Mouse (Mus musculus): ENCODE results near the gene 1500011B03Rik. TPM values are rescaled to one million over a fixed set of nuclear protein-coding genes. Genes with fewer than 3 reads are reported as not detected.

1500011B03Rik gene
- polyA plus RNA-seq, 1 experiment from 2014 or later: 271 TPM

DNA sequence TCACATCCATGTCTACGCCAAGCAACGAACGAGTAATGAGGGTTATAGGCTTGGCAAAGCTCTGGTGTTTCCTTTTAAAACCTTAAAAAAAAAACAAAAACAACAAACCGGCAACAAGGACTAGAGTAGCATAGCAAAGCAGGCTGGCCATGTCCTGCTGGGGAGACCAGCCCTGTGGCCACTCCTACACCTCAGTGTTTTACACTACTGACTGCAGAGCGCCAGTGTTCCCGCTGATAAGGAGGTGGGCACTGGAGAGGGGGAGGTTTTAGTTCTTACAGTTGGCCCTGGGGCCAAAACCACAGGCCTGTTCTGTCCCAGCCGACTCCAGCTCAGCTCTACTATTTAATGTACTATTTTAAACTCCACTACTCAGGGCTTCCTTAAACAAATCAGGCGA lies 15.8 kb downstream of the 1500011B03Rik start:
- no peak overlapping the region for H3K9ac ChIP-seq
- H3K27me3 ChIP-seq (replicated peaks): no peaks in the 10 kb centered on the region
- peaks cover 30% of the 10 kb centered on the region for H3K36me3 ChIP-seq (replicated peaks)
- H3K4me3 ChIP-seq: no peak overlapping the region
- H3K4me2 ChIP-seq: no peak overlapping the region
- H3K4me1 ChIP-seq: peaks cover 35% of the 10 kb centered on the region
- WGBS: 29% methylated on average over 8 of the region's 8 CpGs
- no peaks in the 10 kb centered on the region for H3K9me3 ChIP-seq
- peak overlapping the region; percentile 31; the same call in 1 of the 2 replicates for H3K27ac ChIP-seq
- ATAC-seq (replicated peaks): 0 out of 2 replicates have a peak, but pooled peaks have one; percentile 15

GRCm38 (mm10) chr5:114807063-114807462 lies 16.2 kb downstream of the 1500011B03Rik start:
- Histone ChIP-seq H3K4me1 (peaks cover 31% of the 10 kb centered on the region), H3K36me3 (replicated peaks) (peaks cover 33% of the 10 kb centered on the region), H3K4me2 (no peak overlapping the region), H3K4me3 (no peak overlapping the region), H3K27ac (peak overlapping the region; percentile 31), H3K9ac (no peak overlapping the region), H3K27me3 (replicated peaks) (no peaks in the 10 kb centered on the region), H3K9me3 (no peaks in the 10 kb centered on the region)
- WGBS: 38% methylated on average over 9 of the region's 9 CpGs
- ATAC-seq (replicated peaks): no peak

DNA sequence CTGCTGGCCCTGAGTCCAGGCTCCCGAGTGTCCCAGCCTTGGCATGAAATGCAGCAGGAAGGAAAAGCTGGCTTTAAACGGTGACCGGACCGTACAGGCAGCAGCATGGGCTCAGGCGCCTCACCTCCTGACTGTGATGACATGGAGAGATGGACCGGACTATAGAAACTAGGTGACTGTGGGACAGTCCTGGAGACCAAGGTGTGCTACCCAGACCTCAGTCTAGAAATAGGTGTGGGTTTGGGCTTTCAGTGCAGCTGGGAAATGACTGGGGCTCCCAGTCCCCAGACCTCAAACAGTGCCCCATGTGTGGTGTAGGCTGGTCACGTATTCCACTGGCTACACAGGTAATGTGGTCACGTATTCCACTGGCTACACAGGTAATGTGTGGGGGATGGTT lies 16.6 kb downstream of the 1500011B03Rik start:
- Histone ChIP-seq H3K27me3 (replicated peaks) (no peaks in the 10 kb centered on the region), H3K9ac (no peak overlapping the region), H3K4me1 (peaks cover 26% of the 10 kb centered on the region), H3K36me3 (replicated peaks) (peaks cover 36% of the 10 kb centered on the region), H3K4me2 (no peak overlapping the region), H3K9me3 (no peaks in the 10 kb centered on the region), H3K4me3 (no peak overlapping the region), H3K27ac (peak overlapping the region; percentile 31; the same call in 1 of the 2 replicates)
- no peak for ATAC-seq (replicated peaks)
- WGBS: 83% methylated on average over 8 of the region's 8 CpGs

DNA sequence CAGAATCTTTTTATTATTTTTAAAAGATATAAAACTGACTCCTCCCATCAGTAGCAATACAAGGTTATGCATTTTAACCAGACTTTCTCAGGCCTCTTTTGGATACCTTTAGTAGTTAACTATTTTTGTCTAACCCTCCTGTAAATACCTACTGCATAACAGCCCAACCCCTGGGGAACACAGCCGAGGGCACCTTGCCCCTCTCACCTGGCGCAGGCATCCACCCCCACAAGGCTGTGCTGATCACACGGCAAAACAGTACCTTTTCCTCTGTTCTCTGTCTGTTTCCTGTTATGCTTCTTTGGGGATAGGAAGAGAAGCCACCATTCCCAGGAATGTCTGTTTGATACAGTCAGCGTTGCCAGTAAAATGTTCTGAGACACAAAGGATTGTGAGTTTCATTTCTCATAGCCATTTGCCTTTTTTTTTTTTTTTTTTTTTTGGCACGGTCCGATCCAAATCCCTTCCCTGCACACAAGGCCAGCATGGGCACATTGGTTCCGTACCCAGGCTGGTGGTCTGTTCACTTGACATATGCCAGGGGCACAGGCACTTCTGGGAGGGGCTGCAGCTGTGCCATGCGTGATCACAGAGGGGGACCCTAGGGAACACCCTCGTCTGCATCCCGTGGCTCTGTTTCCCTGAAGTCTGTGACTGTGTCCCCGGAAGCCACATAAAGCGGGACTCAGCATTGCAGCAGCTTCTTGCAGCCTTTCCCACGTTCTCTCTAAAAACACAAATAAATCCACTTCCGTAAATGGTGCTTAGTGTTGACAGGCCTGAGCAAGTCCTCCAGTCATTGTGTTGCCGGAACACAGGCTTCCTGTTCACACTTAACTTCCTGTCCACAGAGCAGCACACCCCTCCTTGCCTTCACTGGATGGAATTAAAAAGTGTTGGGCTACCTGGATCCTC lies 17.6 kb downstream of the 1500011B03Rik start:
- H3K9me3 ChIP-seq: no peaks in the 10 kb centered on the region
- no peaks in the 10 kb centered on the region for H3K27me3 ChIP-seq (replicated peaks)
- 79% methylated on average over 15 of the region's 15 CpGs for WGBS
- H3K9ac ChIP-seq: no peak overlapping the region
- H3K4me1 ChIP-seq: peaks cover 17% of the 10 kb centered on the region
- H3K4me3 ChIP-seq: no peak overlapping the region
- peak overlapping the region; percentile 31; the same call in 1 of the 2 replicates for H3K27ac ChIP-seq
- H3K36me3 ChIP-seq (replicated peaks): peaks cover 40% of the 10 kb centered on the region
- no peak overlapping the region for H3K4me2 ChIP-seq
- no peak for ATAC-seq (replicated peaks)

GRCm38 (mm10) chr5:114804958-114805357 lies 18.3 kb downstream of the 1500011B03Rik start:
- Histone ChIP-seq H3K27me3 (replicated peaks) (no peaks in the 10 kb centered on the region), H3K4me1 (peaks cover 14% of the 10 kb centered on the region), H3K36me3 (replicated peaks) (peaks cover 47% of the 10 kb centered on the region), H3K9ac (no peak overlapping the region), H3K4me3 (no peak overlapping the region), H3K9me3 (no peaks in the 10 kb centered on the region), H3K27ac (no peak overlapping the region), H3K4me2 (no peak overlapping the region)
- ATAC-seq (replicated peaks): no peak
- 23% methylated on average over 3 of the region's 3 CpGs for WGBS

DNA sequence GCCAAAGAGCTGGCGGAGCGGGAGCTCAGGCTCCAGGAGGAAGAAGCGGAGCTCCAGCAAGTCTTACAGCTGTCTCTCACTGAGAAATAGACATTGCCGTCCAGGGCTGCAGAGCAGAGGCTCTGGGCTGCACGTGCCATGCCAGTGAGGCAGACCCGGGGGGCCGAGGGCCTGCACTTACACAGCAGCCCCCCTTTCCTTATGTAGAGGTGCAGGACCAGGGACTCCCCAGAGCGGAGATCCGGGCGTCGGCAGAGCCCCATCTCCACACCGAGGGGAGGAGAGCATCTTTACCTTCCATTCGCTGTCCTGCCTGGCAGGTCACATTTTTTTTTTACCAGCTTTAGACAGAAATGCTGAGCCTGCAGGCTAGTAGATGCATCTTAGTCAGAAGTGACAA lies 18.9 kb downstream of the 1500011B03Rik start:
- peaks cover 8% of the 10 kb centered on the region for H3K4me1 ChIP-seq
- no peak overlapping the region for H3K4me2 ChIP-seq
- H3K4me3 ChIP-seq: no peak overlapping the region
- 78% methylated on average over 13 of the region's 13 CpGs for WGBS
- no peak for ATAC-seq (replicated peaks)
- no peak overlapping the region for H3K27ac ChIP-seq
- H3K27me3 ChIP-seq (replicated peaks): no peaks in the 10 kb centered on the region
- H3K9ac ChIP-seq: no peak overlapping the region
- no peaks in the 10 kb centered on the region for H3K9me3 ChIP-seq
- peaks cover 53% of the 10 kb centered on the region for H3K36me3 ChIP-seq (replicated peaks)

DNA sequence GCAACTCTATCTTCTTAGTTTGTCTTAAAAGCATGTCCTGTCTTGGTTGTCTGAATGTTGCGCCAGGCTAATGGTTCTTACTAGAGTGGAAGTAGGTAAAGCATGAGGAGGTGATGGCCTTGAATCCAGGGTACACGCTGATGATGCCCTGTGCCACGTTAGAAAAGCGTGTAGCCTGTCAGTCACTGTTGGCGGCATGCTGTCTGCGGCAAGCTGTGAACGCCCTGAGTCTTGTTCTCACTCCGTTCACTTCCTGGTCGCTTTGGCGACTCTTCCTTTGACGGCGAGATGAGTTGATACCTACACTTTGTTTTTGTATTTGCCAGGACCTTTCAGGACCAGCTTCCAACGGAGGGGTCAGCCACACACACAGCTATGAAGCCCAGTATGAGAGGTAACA lies 20.0 kb downstream of the 1500011B03Rik start:
- 89% methylated on average over 13 of the region's 13 CpGs for WGBS

GRCm38 (mm10) chr5:114801841-114802240 lies 21.4 kb downstream of the 1500011B03Rik start:
- H3K27ac ChIP-seq: no peak overlapping the region
- H3K36me3 ChIP-seq (replicated peaks): peaks cover 58% of the 10 kb centered on the region
- 82% methylated on average over 6 of the region's 6 CpGs for WGBS
- H3K27me3 ChIP-seq (replicated peaks): no peaks in the 10 kb centered on the region
- H3K9ac ChIP-seq: no peak overlapping the region
- H3K4me2 ChIP-seq: no peak overlapping the region
- H3K4me3 ChIP-seq: no peak overlapping the region
- no peaks in the 10 kb centered on the region for H3K9me3 ChIP-seq
- no peak for ATAC-seq (replicated peaks)
- H3K4me1 ChIP-seq: no peaks in the 10 kb centered on the region; the same call in 1 of the 2 replicates

More for the DNA sequence above, 20.0 kb downstream of the 1500011B03Rik start:
- no peaks in the 10 kb centered on the region for H3K9me3 ChIP-seq
- H3K36me3 ChIP-seq (replicated peaks): peaks cover 60% of the 10 kb centered on the region
- no peak overlapping the region for H3K4me2 ChIP-seq
- no peak overlapping the region for H3K27ac ChIP-seq
- H3K9ac ChIP-seq: no peak overlapping the region
- ATAC-seq (replicated peaks): no peak
- H3K4me3 ChIP-seq: no peak overlapping the region
- peaks cover 8% of the 10 kb centered on the region for H3K4me1 ChIP-seq
- H3K27me3 ChIP-seq (replicated peaks): no peaks in the 10 kb centered on the region

GRCm38 (mm10) chr5:114801049-114801448 lies 22.2 kb downstream of the 1500011B03Rik start:
- 25% methylated on average over 8 of the region's 8 CpGs for WGBS

GRCm38 (mm10) chr5:114799848-114800247 lies 23.4 kb downstream of the 1500011B03Rik start:
- no peaks in the 10 kb centered on the region for H3K27me3 ChIP-seq (replicated peaks)
- H3K4me3 ChIP-seq: no peak overlapping the region
- H3K9ac ChIP-seq: no peak overlapping the region
- H3K9me3 ChIP-seq: no peaks in the 10 kb centered on the region
- H3K4me1 ChIP-seq: peaks cover 18% of the 10 kb centered on the region
- H3K4me2 ChIP-seq: no peak overlapping the region
- 88% methylated on average over 11 of the region's 11 CpGs for WGBS
- ATAC-seq (replicated peaks): no peak
- no peak overlapping the region for H3K27ac ChIP-seq
- peaks cover 52% of the 10 kb centered on the region for H3K36me3 ChIP-seq (replicated peaks)

More at GRCm38 (mm10) chr5:114801049-114801448, 22.2 kb downstream of the 1500011B03Rik start:
- H3K4me2 ChIP-seq: no peak overlapping the region
- no peaks in the 10 kb centered on the region for H3K27me3 ChIP-seq (replicated peaks)
- no peak for ATAC-seq (replicated peaks)
- H3K27ac ChIP-seq: no peak overlapping the region
- peaks cover 58% of the 10 kb centered on the region for H3K36me3 ChIP-seq (replicated peaks)
- no peak overlapping the region for H3K9ac ChIP-seq
- H3K4me3 ChIP-seq: no peak overlapping the region
- H3K9me3 ChIP-seq: no peaks in the 10 kb centered on the region
- peaks cover 8% of the 10 kb centered on the region for H3K4me1 ChIP-seq

GRCm38 (mm10) chr5:114797253-114797652 lies 26.0 kb downstream of the 1500011B03Rik start:
- WGBS: 87% methylated on average over 8 of the region's 8 CpGs
- Histone ChIP-seq H3K27ac (no peak overlapping the region), H3K4me2 (no peak overlapping the region), H3K9me3 (no peaks in the 10 kb centered on the region), H3K27me3 (replicated peaks) (no peaks in the 10 kb centered on the region), H3K36me3 (replicated peaks) (peaks cover 51% of the 10 kb centered on the region), H3K9ac (no peak overlapping the region), H3K4me1 (peaks cover 20% of the 10 kb centered on the region), H3K4me3 (no peak overlapping the region)
- no peak for ATAC-seq (replicated peaks)

GRCm38 (mm10) chr5:114796299-114797012 lies 26.8 kb downstream of the 1500011B03Rik start:
- Histone ChIP-seq H3K9ac (peak overlapping the region; percentile 45), H3K9me3 (no peaks in the 10 kb centered on the region), H3K36me3 (replicated peaks) (peaks cover 52% of the 10 kb centered on the region), H3K27ac (peak overlapping the region; percentile 59), H3K4me2 (peak overlapping the region; percentile 52), H3K4me1 (peaks cover 20% of the 10 kb centered on the region), H3K4me3 (peak overlapping the region; percentile 28), H3K27me3 (replicated peaks) (no peaks in the 10 kb centered on the region)
- peak; percentile 71 for ATAC-seq (replicated peaks)
- WGBS: 6% methylated on average over 40 of the region's 40 CpGs

Measured in midbrain, embryonic 15.5 days (tissue).